Mouse (Mus musculus): Measurements from ENCODE around the gene Ppox. TPM values are rescaled to one million over a fixed set of nuclear protein-coding genes. Genes with fewer than 3 reads are reported as not detected.

Ppox gene
- total RNA-seq, 2 experiments from 2014 or later = 31.2 to 42.1 TPM

- no peak for TF ChIP-seq CTCF (conservative IDR thresholded peaks at IDR 0.05)
- no peak for DNase-seq (ENCODE audit: low spot score in 2 of 2)
- H3K4me3 ChIP-seq = no peak overlapping the region
- no peak overlapping the region for H3K27ac ChIP-seq
Measured at GRCm38 (mm10) chr1:171226780-171227179, 54.2 kb downstream of the Ppox start.

Other genes with a start within 250 kb of the Ppox start
- gene Fcgr3, start 216.3 kb downstream of the Ppox start, total RNA-seq (2021) = 10 to 100 TPM; 12.0 to 12.3 TPM
- gene Cfap126, start 167.3 kb downstream of the Ppox start, total RNA-seq (2021) = 1 to 10 TPM in 1 of 2 experiments, under 1 TPM in 1; 0.76 to 2.4 TPM
- 100 to 1,000 TPM; 185 to 201 TPM for gene Sdhc, start 130.6 kb downstream of the Ppox start, total RNA-seq (2021)
- not detected for gene Mpz, start 130.5 kb downstream of the Ppox start, total RNA-seq (2021)
- gene Pcp4l1, start 84.9 kb downstream of the Ppox start, total RNA-seq (2021) = 10 to 100 TPM; 40.4 to 40.9 TPM
- under 1 TPM in 1 of 2 experiments, not detected in 1; 0.15 TPM for gene Nr1i3, start 67.2 kb downstream of the Ppox start, total RNA-seq (2021)
- gene Tomm40l, start 58.7 kb downstream of the Ppox start, total RNA-seq (2021) = 10 to 100 TPM; 70.8 to 76.7 TPM
- gene Apoa2, start 56.1 kb downstream of the Ppox start, total RNA-seq (2021) = 1 to 10 TPM; 1.2 to 1.9 TPM
- 10 to 100 TPM; 14.9 to 17.2 TPM for gene Fcer1g, start 46.8 kb downstream of the Ppox start, total RNA-seq (2021)
- gene Adamts4, start 30.8 kb downstream of the Ppox start, total RNA-seq (2021) = 10 to 100 TPM in 1 of 2 experiments, 1 to 10 TPM in 1; 9.6 to 10.9 TPM
- 100 to 1,000 TPM; 254 to 273 TPM for gene Ndufs2, start 29.8 kb downstream of the Ppox start, total RNA-seq (2021)
- 10 to 100 TPM; 73.1 to 79.3 TPM for gene B4galt3, start 10.9 kb downstream of the Ppox start, total RNA-seq (2021)
- gene Usp21, start 6.8 kb upstream of the Ppox start, total RNA-seq (2021) = 10 to 100 TPM; 61.9 to 76.6 TPM
- gene Ufc1, start 13.8 kb upstream of the Ppox start, total RNA-seq (2021) = 100 to 1,000 TPM; 105 to 113 TPM
- 10 to 100 TPM; 36.1 to 37.4 TPM for gene Dedd, start 48.0 kb upstream of the Ppox start, total RNA-seq (2021)
- 10 to 100 TPM; 42.8 to 45.9 TPM for gene Nit1, start 64.5 kb upstream of the Ppox start, total RNA-seq (2021)
- 100 to 1,000 TPM; 154 to 163 TPM for gene Pfdn2, start 64.5 kb upstream of the Ppox start, total RNA-seq (2021)
- gene Klhdc9, start 79.6 kb upstream of the Ppox start, total RNA-seq (2021) = 1 to 10 TPM; 7.7 to 8.7 TPM
- gene Nectin4, start 88.9 kb upstream of the Ppox start, total RNA-seq (2021) = 1 to 10 TPM; 5.1 to 6.1 TPM
- gene Arhgap30, start 107.8 kb upstream of the Ppox start, total RNA-seq (2021) = 1 to 10 TPM; 1.9 to 2.2 TPM
- 100 to 1,000 TPM; 126 to 128 TPM for gene Usf1, start 130.1 kb upstream of the Ppox start, total RNA-seq (2021)
- 1 to 10 TPM; 4.1 to 5.6 TPM for gene Tstd1, start 137.7 kb upstream of the Ppox start, total RNA-seq (2021)
- 1 to 10 TPM; 5.7 to 6.9 TPM for gene F11r, start 156.3 kb upstream of the Ppox start, total RNA-seq (2021)
- gene Alyref2, start 222.3 kb upstream of the Ppox start, total RNA-seq (2021) = 1 to 10 TPM; 6.2 to 7.2 TPM

All from layer of hippocampus, adult 2 months (tissue).